Mouse (Mus musculus) gastrocnemius, postnatal 4 days (tissue): ENCODE results near the gene Galnt2. TPM values are rescaled to one million over a fixed set of nuclear protein-coding genes. Genes with fewer than 3 reads are reported as not detected.

Source experiments
- DNase-seq, 2 experiments: peaks; one replicate each; pipeline ENCODE4 v3.0.0; 2021 to 2022; ENCODE audit warnings: low spot score in 2 of 2, mixed read lengths in 2 of 2
- total RNA-seq, 2 experiments: library from RNA; stranded (reverse); gene quantifications; 2 replicates each; pipeline ENCODE4 v1.2.3; 2021

Gene Galnt2
- total RNA-seq, 2 experiments from 2014 or later, result 47.4 to 54.6 TPM

- DNase-seq, result no peak
Observed at GRCm38 (mm10) chr8:124363337-124363736, 132.1 kb downstream of the Galnt2 start.

- DNase-seq, result peak in 1 of 2 experiments; percentile 61
Observed at GRCm38 (mm10) chr8:124368213-124368612, 137.0 kb downstream of the Galnt2 start.

- no peak for DNase-seq
Observed at GRCm38 (mm10) chr8:124370422-124371183, 139.4 kb downstream of the Galnt2 start.

- DNase-seq, result no peak
Observed at GRCm38 (mm10) chr8:124371410-124372123, 140.4 kb downstream of the Galnt2 start.

- no peak for DNase-seq
Observed at GRCm38 (mm10) chr8:124373753-124374152, 142.6 kb downstream of the Galnt2 start.

- DNase-seq, result no peak
Observed at GRCm38 (mm10) chr8:124375168-124375567, 144.0 kb downstream of the Galnt2 start.

- DNase-seq, result no peak
Observed at GRCm38 (mm10) chr8:124375727-124376126, 144.5 kb downstream of the Galnt2 start.

- no peak for DNase-seq
Observed at GRCm38 (mm10) chr8:124376406-124376805, 145.2 kb downstream of the Galnt2 start.

GRCm38 (mm10) chr8:124379289-124379688, 148.1 kb downstream of the Galnt2 start:
- DNase-seq, result no peak

GRCm38 (mm10) chr8:124382235-124382634, 151.0 kb downstream of the Galnt2 start:
- no peak for DNase-seq

GRCm38 (mm10) chr8:124384336-124384735, 153.1 kb downstream of the Galnt2 start:
- no peak for DNase-seq

GRCm38 (mm10) chr8:124386225-124386899, 155.2 kb downstream of the Galnt2 start:
- DNase-seq, result no peak

- DNase-seq, result no peak
Observed at GRCm38 (mm10) chr8:124389495-124389894, 158.3 kb downstream of the Galnt2 start.

- DNase-seq, result no peak
Observed at GRCm38 (mm10) chr8:124391191-124391590, 160.0 kb downstream of the Galnt2 start.

- DNase-seq, result no peak
Observed at GRCm38 (mm10) chr8:124392271-124393012, 161.3 kb downstream of the Galnt2 start.

- no peak for DNase-seq
Observed at GRCm38 (mm10) chr8:124393013-124393412, 161.8 kb downstream of the Galnt2 start.

- no peak for DNase-seq
Observed at GRCm38 (mm10) chr8:124393927-124394326, 162.7 kb downstream of the Galnt2 start.

GRCm38 (mm10) chr8:124394951-124395350, 163.8 kb downstream of the Galnt2 start:
- no peak for DNase-seq
